Mouse (Mus musculus) C3H10T1/2 (cell line): Measurements from ENCODE around the gene B3gnt4. TPM values are rescaled to one million over a fixed set of nuclear protein-coding genes. Genes with fewer than 3 reads are reported as not detected.

Source experiments
- polyA plus RNA-seq, 2 experiments: library from polyadenylated mRNA; unstranded; fragments of >200 nt; fragmentation: generic; extraction: Trizol; gene quantifications; one replicate each; pipeline ENCODE4 v1.2.1; 2012; ENCODE audit warnings: missing spikeins in 2 of 2

B3gnt4 gene
- polyA plus RNA-seq = under 1 TPM; 0.05 to 0.45 TPM

GRCm38 (mm10) chr5:123510160-123510559 is at the start of gene B3gnt4:
Gene B3gnt4 (plus strand): TSS chr5:123510460.

GRCm38 (mm10) chr5:123489112-123489785 is 21.0 kb upstream of the B3gnt4 start, which contains the start of the genes Lrrc43 and Il31:
Gene Lrrc43 (plus strand): TSS chr5:123489305.
Gene Il31 (minus strand): TSS chr5:123489489.

GRCm38 (mm10) chr5:123523692-123524392 is 13.6 kb downstream of the B3gnt4 start, which contains the start of gene Diablo:
Gene Diablo (minus strand): TSS chr5:123524176.

GRCm38 (mm10) chr5:123525281-123525680 is 15.0 kb downstream of the B3gnt4 start, which contains the start of gene Gm49027:
Gene Gm49027 (minus strand): TSS chr5:123525488.

Other genes starting within 250 kb of the B3gnt4 start
- 1 to 10 TPM in 1 of 2 experiments, under 1 TPM in 1; 0.37 to 2.4 TPM for gene Bcl7a, start 166.6 kb upstream of the B3gnt4 start, polyA plus RNA-seq
- gene Mlxip, start 115.7 kb upstream of the B3gnt4 start, polyA plus RNA-seq = 1 to 10 TPM; 1.6 to 7.3 TPM
- gene Lrrc43, start 21.2 kb upstream of the B3gnt4 start, polyA plus RNA-seq = not detected
- not detected for gene Il31, start 21.0 kb upstream of the B3gnt4 start, polyA plus RNA-seq
- gene Diablo, start 13.7 kb downstream of the B3gnt4 start, polyA plus RNA-seq = 10 to 100 TPM; 21.5 to 35.0 TPM
- gene Gm49027, start 15.0 kb downstream of the B3gnt4 start, polyA plus RNA-seq = under 1 TPM in 1 of 2 experiments, not detected in 1; 0.08 TPM
- gene Vps33a, start 62.6 kb downstream of the B3gnt4 start, polyA plus RNA-seq = 10 to 100 TPM in 1 of 2 experiments, 1 to 10 TPM in 1; 5.3 to 13.7 TPM
- gene Clip1, start 174.2 kb downstream of the B3gnt4 start, polyA plus RNA-seq = 10 to 100 TPM in 1 of 2 experiments, 1 to 10 TPM in 1; 1.6 to 18.9 TPM
- 10 to 100 TPM in 1 of 2 experiments, 1 to 10 TPM in 1; 2.1 to 18.1 TPM for gene Zcchc8, start 210.6 kb downstream of the B3gnt4 start, polyA plus RNA-seq
- gene Rsrc2, start 239.0 kb downstream of the B3gnt4 start, polyA plus RNA-seq = 10 to 100 TPM in 1 of 2 experiments, 1 to 10 TPM in 1; 1.8 to 12.9 TPM
- 1 to 10 TPM; 1.3 to 7.6 TPM for gene Kntc1, start 239.3 kb downstream of the B3gnt4 start, polyA plus RNA-seq